Mouse (Mus musculus): ENCODE measurements around the gene Mrps7. TPM values are rescaled to one million over a fixed set of nuclear protein-coding genes. Genes with fewer than 3 reads are reported as not detected.

The Mrps7 gene
- polyA plus RNA-seq (2014; fragmentation: Illumina TruSeq; extraction: RNeasy Lipid Tissue Mini Kit (QIAGEN cat#74804); ENCODE audit: insufficient read depth, low read depth, low replicate concordance) = 38.3 TPM

DNA sequence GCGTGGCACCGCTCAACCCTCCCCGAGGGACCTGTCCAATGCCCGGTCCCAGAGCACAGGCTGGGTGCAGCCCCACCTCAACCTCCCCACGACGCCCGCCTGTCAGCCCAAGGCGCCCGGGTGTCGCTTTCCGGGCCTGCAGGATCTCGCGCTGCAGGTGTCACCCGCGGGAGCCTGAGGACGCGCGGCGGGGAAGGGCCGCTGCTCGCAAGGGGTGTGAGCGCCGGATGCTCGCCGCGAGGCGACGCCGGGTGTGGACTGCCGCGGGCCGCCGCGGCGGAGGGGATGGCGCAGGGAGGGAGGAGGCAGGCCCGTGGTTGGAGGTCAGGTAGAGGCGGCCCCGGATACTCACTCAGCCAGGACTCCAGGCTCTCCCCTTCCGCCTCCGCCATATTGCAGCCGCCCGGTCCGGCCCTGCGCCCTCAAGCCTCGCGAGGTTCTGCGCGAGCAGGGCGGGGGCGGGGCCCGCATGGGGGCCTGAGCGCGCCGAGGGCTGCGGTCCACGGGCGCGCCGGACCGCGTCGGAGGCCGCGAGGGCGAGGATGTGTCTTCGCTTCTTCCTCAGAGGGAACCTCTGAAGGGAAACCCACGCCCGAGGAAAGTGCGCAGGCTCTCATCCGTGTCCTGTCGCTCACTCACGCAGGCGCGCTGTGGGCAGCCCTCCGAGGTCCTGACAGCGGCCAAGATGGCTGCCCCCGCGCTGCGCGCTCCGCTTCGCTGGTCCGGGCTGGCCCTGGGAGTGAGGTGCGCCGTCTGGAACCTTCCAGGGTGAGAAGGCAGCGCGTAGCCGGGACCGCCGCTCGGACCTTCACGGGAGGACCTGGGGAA, at the start of gene Mrps7, which contains the start of gene Gga3:
Gene Mrps7, plus strand, starts transcription at position 450 of the 828 bp plus-strand sequence.
Gene Gga3, minus strand, starts transcription at position 576 of the 828 bp plus-strand sequence.

DNA sequence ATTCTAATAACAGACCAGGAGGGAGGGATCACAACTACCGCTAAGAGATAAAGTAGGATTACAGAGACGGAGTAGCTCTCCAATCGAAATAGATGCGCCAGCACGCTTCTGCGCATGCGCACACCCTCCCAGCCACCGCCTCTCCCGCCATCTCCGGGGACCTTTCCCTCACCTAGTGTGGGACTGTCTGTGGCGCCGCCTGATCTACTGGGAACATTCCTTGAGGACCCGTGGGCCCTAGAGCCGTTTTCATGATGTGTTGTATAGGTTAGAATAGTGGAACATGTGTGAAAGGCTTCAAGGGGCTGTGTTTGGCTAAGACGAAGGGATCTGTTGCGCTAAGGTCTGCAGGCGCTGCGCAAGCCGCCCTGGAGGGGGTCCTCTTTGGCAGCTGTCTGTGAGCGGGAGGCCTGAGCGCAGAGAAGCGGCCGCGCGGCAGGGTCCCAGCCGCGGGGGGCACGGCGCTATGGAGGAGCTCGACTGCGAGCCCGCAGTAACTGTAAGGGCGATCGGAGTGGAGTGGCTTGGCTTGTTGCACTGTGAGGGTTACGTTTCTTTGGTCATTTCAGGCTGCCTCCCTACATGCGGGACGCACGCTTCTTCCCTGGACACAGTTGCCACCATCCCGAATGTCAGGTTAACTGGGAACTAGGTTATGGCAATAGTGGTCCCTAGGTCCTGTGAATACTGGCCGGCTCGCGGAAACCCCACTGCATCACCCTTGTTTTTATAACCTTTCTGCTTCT, 39.5 kb upstream of the Mrps7 start, which contains the start of gene Nup85:
Gene Nup85, plus strand, starts transcription at position 371 of the 746 bp plus-strand sequence.

DNA sequence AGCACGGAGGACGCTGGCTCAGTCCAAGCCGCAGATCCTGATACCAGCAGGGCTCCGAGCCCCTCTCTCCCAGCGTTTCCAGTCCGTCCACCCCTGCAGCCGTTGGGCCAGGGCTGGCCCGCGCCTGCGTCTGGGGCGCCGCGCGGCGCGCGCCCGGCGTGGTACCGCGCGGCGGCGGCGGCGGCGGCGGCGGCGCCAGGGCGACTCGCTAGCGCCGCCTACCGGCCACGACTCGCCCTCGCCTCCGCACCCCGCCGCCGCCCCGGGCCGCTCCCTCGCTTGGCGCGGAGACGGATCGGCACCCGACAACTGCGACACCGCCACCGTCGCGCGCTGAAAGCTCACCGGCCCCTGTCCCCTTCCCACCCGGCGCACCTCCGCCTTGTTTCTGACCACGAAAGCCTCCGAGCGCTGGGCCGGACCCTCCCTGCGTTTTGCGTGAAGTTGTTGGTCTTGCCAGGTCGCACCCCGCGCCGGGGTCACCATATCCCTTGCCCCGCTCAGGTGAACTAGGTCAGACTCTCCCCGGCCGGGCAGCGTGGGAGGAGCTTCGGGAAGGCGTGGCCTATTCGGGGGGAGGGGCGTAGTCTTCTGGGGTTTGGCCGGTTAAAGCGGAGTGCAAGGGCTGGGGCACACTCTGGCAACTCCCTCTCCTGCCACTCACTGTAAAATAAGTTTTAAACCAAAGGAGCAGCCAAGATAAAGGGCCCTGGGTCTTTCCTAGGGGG, 8.8 kb downstream of the Mrps7 start, which contains the start of gene Mif4gd:
Gene Mif4gd, minus strand, starts transcription at position 560 of the 728 bp plus-strand sequence.

DNA sequence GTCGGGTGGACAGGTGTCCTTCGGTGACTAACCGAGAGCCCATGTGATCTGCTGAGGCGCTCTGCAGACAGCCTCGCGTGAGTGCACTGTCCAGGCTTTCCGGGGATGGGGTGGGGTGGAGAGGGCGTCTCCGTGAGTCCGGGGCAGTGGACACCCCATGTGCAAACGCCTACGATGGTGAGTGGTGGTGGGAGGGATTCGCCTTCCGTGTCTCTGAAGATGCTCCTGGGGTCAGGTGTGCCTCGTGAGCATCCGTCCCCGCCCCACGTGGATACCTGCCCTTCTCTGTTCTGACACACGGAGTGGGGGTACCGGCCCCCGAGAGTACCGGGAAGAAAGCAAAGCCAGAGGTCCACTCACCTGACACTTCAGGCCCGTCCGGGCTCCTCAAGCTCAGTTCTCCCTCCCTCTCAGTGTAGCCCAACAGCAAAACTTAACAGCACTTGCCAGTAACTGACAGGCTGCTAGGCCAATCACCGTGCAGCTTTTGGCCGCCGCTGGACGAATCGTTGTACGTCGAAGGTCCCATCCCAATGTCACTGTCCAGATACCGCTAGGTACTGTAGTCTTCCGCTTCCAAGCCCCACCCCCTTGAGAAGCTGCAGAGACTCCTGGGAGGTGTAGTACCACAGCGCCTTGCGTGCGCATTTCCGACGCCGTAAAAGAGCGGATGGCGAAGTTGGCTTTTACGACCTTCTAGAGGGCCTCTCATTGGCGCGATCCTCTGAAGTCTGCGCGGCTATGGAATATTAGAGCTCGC, 24.2 kb downstream of the Mrps7 start, which contains the start of gene Slc25a19:
Gene Slc25a19, minus strand, starts transcription at position 591 of the 760 bp plus-strand sequence.

Other genes starting within 250 kb of the Mrps7 start
- gene Hid1, start 236.2 kb upstream of the Mrps7 start, polyA plus RNA-seq (2014; fragmentation: Illumina TruSeq; extraction: RNeasy Lipid Tissue Mini Kit (QIAGEN cat#74804); ENCODE audit: insufficient read depth, low read depth, low replicate concordance) = 11.8 TPM
- gene Cdr2l, start 222.0 kb upstream of the Mrps7 start, polyA plus RNA-seq (2014; fragmentation: Illumina TruSeq; extraction: RNeasy Lipid Tissue Mini Kit (QIAGEN cat#74804); ENCODE audit: insufficient read depth, low read depth, low replicate concordance) = 7.4 TPM
- 89.2 TPM for gene Mrpl58, start 200.2 kb upstream of the Mrps7 start, polyA plus RNA-seq (2014; fragmentation: Illumina TruSeq; extraction: RNeasy Lipid Tissue Mini Kit (QIAGEN cat#74804); ENCODE audit: insufficient read depth, low read depth, low replicate concordance)
- 582 TPM for gene Atp5h, start 184.0 kb upstream of the Mrps7 start, polyA plus RNA-seq (2014; fragmentation: Illumina TruSeq; extraction: RNeasy Lipid Tissue Mini Kit (QIAGEN cat#74804); ENCODE audit: insufficient read depth, low read depth, low replicate concordance)
- 47.3 TPM for gene Kctd2, start 183.8 kb upstream of the Mrps7 start, polyA plus RNA-seq (2014; fragmentation: Illumina TruSeq; extraction: RNeasy Lipid Tissue Mini Kit (QIAGEN cat#74804); ENCODE audit: insufficient read depth, low read depth, low replicate concordance)
- gene Trim80, start 163.4 kb upstream of the Mrps7 start, polyA plus RNA-seq (2014; fragmentation: Illumina TruSeq; extraction: RNeasy Lipid Tissue Mini Kit (QIAGEN cat#74804); ENCODE audit: insufficient read depth, low read depth, low replicate concordance) = not detected
- 0.43 TPM for gene Slc16a5, start 141.5 kb upstream of the Mrps7 start, polyA plus RNA-seq (2014; fragmentation: Illumina TruSeq; extraction: RNeasy Lipid Tissue Mini Kit (QIAGEN cat#74804); ENCODE audit: insufficient read depth, low read depth, low replicate concordance)
- gene Armc7, start 128.3 kb upstream of the Mrps7 start, polyA plus RNA-seq (2014; fragmentation: Illumina TruSeq; extraction: RNeasy Lipid Tissue Mini Kit (QIAGEN cat#74804); ENCODE audit: insufficient read depth, low read depth, low replicate concordance) = 5.3 TPM
- 76.7 TPM for gene Nt5c, start 112.1 kb upstream of the Mrps7 start, polyA plus RNA-seq (2014; fragmentation: Illumina TruSeq; extraction: RNeasy Lipid Tissue Mini Kit (QIAGEN cat#74804); ENCODE audit: insufficient read depth, low read depth, low replicate concordance)
- gene Jpt1, start 89.5 kb upstream of the Mrps7 start, polyA plus RNA-seq (2014; fragmentation: Illumina TruSeq; extraction: RNeasy Lipid Tissue Mini Kit (QIAGEN cat#74804); ENCODE audit: insufficient read depth, low read depth, low replicate concordance) = 84.1 TPM
- gene Sumo2, start 67.6 kb upstream of the Mrps7 start, polyA plus RNA-seq (2014; fragmentation: Illumina TruSeq; extraction: RNeasy Lipid Tissue Mini Kit (QIAGEN cat#74804); ENCODE audit: insufficient read depth, low read depth, low replicate concordance) = 241 TPM
- 43.6 TPM for gene Nup85, start 39.5 kb upstream of the Mrps7 start, polyA plus RNA-seq (2014; fragmentation: Illumina TruSeq; extraction: RNeasy Lipid Tissue Mini Kit (QIAGEN cat#74804); ENCODE audit: insufficient read depth, low read depth, low replicate concordance)
- gene Gga3, start 126 bp downstream of the Mrps7 start, polyA plus RNA-seq (2014; fragmentation: Illumina TruSeq; extraction: RNeasy Lipid Tissue Mini Kit (QIAGEN cat#74804); ENCODE audit: insufficient read depth, low read depth, low replicate concordance) = 8.4 TPM
- 52.6 TPM for gene Mif4gd, start 9.0 kb downstream of the Mrps7 start, polyA plus RNA-seq (2014; fragmentation: Illumina TruSeq; extraction: RNeasy Lipid Tissue Mini Kit (QIAGEN cat#74804); ENCODE audit: insufficient read depth, low read depth, low replicate concordance)
- gene Slc25a19, start 24.4 kb downstream of the Mrps7 start, polyA plus RNA-seq (2014; fragmentation: Illumina TruSeq; extraction: RNeasy Lipid Tissue Mini Kit (QIAGEN cat#74804); ENCODE audit: insufficient read depth, low read depth, low replicate concordance) = 19.5 TPM
- gene Grb2, start 104.7 kb downstream of the Mrps7 start, polyA plus RNA-seq (2014; fragmentation: Illumina TruSeq; extraction: RNeasy Lipid Tissue Mini Kit (QIAGEN cat#74804); ENCODE audit: insufficient read depth, low read depth, low replicate concordance) = 44.3 TPM
- gene Tmem94, start 161.5 kb downstream of the Mrps7 start, polyA plus RNA-seq (2014; fragmentation: Illumina TruSeq; extraction: RNeasy Lipid Tissue Mini Kit (QIAGEN cat#74804); ENCODE audit: insufficient read depth, low read depth, low replicate concordance) = 11.1 TPM
- 27.9 TPM for gene Caskin2, start 209.7 kb downstream of the Mrps7 start, polyA plus RNA-seq (2014; fragmentation: Illumina TruSeq; extraction: RNeasy Lipid Tissue Mini Kit (QIAGEN cat#74804); ENCODE audit: insufficient read depth, low read depth, low replicate concordance)
- 12.5 TPM for gene Tsen54, start 210.8 kb downstream of the Mrps7 start, polyA plus RNA-seq (2014; fragmentation: Illumina TruSeq; extraction: RNeasy Lipid Tissue Mini Kit (QIAGEN cat#74804); ENCODE audit: insufficient read depth, low read depth, low replicate concordance)
- gene Llgl2, start 220.1 kb downstream of the Mrps7 start, polyA plus RNA-seq (2014; fragmentation: Illumina TruSeq; extraction: RNeasy Lipid Tissue Mini Kit (QIAGEN cat#74804); ENCODE audit: insufficient read depth, low read depth, low replicate concordance) = 39.5 TPM